Mouse (Mus musculus) stomach, adult 2 months (tissue): ENCODE data around the gene Tmem184b. TPM values are rescaled to one million over a fixed set of nuclear protein-coding genes. Genes with fewer than 3 reads are reported as not detected.

Source experiments
- polyA plus RNA-seq: library from polyadenylated mRNA; depleted of rRNA; stranded (reverse); fragments of >200 nt; gene quantifications from 2 replicates; pipeline ENCODE4 v1.2.3, GENCODE M21; 2012; rRNA removed

Tmem184b gene
- polyA plus RNA-seq = 60.1 and 85.2 TPM in 2 replicates

DNA sequence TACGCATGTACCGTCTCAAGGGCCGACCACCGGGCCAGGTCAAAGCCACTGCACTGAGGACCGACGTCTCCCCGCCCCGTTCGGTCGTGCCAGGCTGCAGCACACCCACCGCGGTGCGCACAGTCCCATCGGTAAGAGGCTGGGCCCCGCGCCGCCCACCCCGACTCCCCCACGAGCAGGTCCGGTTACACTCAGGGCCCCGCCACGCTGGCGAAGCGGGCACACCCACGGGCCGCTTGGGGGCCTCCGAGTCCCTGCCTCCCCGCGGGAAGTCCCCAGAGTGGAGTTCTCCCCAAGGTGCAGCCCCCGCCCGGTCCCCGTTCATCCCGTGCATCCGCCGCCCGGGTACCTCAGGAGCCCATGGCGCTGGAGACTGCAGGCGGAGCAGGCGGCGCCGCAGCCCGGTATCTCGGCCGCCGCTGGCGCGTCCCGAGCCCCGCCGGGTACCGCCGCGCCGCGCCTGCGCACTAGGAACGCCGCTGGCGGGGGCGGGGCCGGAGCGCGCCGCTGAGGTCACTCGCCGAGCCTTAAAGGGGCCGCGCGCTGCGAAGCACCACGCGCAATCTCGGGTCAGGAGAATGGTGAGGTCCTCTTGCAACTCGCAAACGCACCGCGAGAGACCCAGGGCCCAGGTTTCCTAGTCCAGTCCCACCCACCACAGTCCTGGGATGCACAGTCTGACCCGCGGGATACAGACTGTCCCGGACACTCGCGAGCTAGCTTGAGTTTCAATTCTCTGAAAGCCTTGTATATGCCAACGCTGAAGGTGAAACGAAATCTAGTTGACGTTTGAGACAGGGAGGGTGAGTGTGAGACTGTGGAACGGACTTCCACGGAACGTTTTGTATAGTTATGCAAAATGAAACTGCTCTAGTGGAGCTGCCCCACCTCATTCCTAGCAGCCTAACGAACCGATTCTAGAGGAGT is at the start of gene Tmem184b:
TSS of gene Tmem184b (minus strand) at position 734 of the 927 bp plus-strand sequence.

DNA sequence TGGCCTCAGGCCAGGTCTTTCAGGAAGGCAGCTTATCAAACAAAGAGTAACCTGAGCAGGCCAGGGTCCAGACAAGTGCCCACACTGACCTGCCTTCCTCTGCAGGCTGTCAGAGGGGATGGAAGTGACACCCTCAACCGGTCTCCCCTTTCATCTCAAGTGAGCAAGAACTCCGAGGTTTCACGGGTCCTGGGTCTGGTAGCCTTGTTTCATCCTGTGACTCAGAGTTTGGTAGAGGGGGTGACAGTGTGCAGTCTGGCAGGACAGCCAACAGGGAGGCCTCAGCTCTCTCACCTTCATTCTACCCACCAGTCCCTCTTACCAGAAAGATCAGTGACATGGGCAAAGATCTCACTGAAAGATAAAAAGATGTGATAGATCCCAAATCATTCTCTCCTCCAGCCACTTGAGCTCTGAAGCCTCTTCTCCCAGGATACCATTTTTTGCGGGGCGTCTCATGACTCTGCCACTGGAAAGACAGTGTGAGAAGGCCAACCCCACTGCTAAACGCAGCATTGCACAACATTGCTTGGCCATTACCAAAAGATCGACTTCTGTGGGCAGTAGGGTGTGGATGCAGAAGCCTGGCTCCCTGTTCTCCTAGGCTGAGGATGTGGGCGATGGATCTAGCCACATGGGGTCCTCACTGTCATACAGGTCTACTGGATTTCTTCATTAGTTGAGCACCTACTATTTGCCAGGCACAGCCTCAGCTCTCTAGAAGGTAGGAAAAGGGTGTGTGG is 57.1 kb downstream of the Tmem184b start, which contains the start of gene Maff:
TSS of gene Maff (plus strand) at position 571 of the 743 bp plus-strand sequence.

DNA sequence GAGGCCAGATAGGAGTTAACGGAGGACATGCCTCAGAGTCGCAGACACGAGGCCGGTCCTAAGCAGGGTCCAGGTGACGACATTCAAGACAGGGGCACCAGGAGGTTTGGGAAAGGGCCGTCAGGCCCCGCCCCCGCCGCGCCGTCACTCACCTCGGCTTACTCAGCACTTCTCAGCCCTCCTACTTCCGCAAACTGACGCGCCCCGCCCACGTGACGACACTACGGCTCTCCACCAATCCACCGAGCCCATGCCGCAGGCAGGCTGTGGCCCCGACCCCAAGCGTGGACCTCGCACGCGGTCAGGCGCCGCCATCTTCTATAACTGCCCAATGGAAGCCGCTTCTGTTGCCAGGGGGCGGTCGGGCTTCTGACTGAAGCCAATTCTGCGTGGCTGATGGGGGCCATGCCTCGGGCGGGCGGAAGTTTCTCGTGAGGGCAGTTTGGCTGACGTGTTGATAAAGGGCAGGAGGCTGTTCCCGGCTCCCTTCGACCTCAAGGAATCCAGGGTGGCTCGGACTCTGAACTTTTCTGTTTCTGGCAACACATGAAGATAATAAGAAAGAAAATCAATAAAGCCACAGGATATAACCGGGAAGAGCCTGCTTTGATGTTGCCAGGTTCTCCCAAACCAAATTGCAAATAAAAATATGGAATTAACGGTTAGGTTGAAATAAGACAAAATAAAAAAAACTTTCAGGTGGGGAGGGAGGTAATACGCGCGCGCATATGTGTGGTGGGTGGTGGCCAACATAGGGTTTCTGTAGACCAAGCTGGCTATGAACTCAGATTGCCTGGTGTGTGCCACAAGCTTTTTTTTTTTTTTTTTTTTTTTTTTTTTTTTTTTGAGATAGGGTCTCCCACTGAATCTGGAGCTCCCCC is 75.1 kb downstream of the Tmem184b start, which contains the start of gene Pla2g6:
TSS of gene Pla2g6 (minus strand) at position 333 of the 881 bp plus-strand sequence.

Other genes with a start within 250 kb of the Tmem184b start
- 3.5 and 5.8 TPM in 2 replicates for gene Sox10, start 238.3 kb downstream of the Tmem184b start, polyA plus RNA-seq
- gene Pick1, start 174.4 kb downstream of the Tmem184b start, polyA plus RNA-seq = 22.0 and 22.7 TPM in 2 replicates
- gene Gm49486, start 174.2 kb downstream of the Tmem184b start, polyA plus RNA-seq = 0.08 TPM in 1 of 2 replicates, not detected in the other
- 0.37 TPM in 1 of 2 replicates, not detected in the other for gene Slc16a8, start 148.8 kb downstream of the Tmem184b start, polyA plus RNA-seq
- gene Baiap2l2, start 118.0 kb downstream of the Tmem184b start, polyA plus RNA-seq = 3.0 and 7.2 TPM in 2 replicates
- gene Pla2g6, start 75.2 kb downstream of the Tmem184b start, polyA plus RNA-seq = 8.7 and 8.8 TPM in 2 replicates
- 4.7 and 12.1 TPM in 2 replicates for gene Maff, start 56.9 kb downstream of the Tmem184b start, polyA plus RNA-seq
- gene Csnk1e, start 52.0 kb upstream of the Tmem184b start, polyA plus RNA-seq = 15.0 and 15.3 TPM in 2 replicates
- 0.06 and 0.09 TPM in 2 replicates for gene Kcnj4, start 101.7 kb upstream of the Tmem184b start, polyA plus RNA-seq
- 11.7 and 13.2 TPM in 2 replicates for gene Kdelr3, start 112.8 kb upstream of the Tmem184b start, polyA plus RNA-seq
- gene Ddx17, start 143.2 kb upstream of the Tmem184b start, polyA plus RNA-seq = 52.5 and 59.9 TPM in 2 replicates
- gene Dmc1, start 201.5 kb upstream of the Tmem184b start, polyA plus RNA-seq = not detected in 2 replicates